Mouse (Mus musculus) intestine, embryonic 15.5 days (tissue): ENCODE data around the gene Ube2l3. TPM values are rescaled to one million over a fixed set of nuclear protein-coding genes. Genes with fewer than 3 reads are reported as not detected.
A peak's percentile ranks its signal among the peaks of the same experiment; 100 is the strongest.
"Not testable (repeated sequence)": the region's sequence is repeated elsewhere in the genome, so short reads cannot be mapped to it uniquely, and the experiment has no call there.

Experiments used
- ATAC-seq: fragments of 200-750 bp; cut with Nextera tagmentation; 2 replicates; pipeline ENCODE4 v1.8.0; 2017; ENCODE audit warnings: moderate TSS enrichment, moderate library complexity
- H3K27ac ChIP-seq: fragments of 300-500 bp; sonication (generic); 2 replicates; pipeline ENCODE4 v1.5.1; 2015; ENCODE audit warnings: mild to moderate bottlenecking, inconsistent platforms
- H3K27me3 ChIP-seq: fragments of 300-500 bp; sonication (generic); replicated peaks from 2 replicates; pipeline ENCODE4 v1.6.1; 2015; ENCODE audit warnings: inconsistent platforms
- H3K36me3 ChIP-seq: fragments of 300-500 bp; sonication (generic); 2 replicates; pipeline ENCODE4 v1.6.1; 2015; ENCODE audit warnings: inconsistent platforms
- H3K4me1 ChIP-seq: fragments of 300-500 bp; sonication (generic); replicated peaks from 2 replicates; pipeline ENCODE4 v1.6.1; 2015; ENCODE audit warnings: inconsistent platforms
- H3K4me2 ChIP-seq: fragments of 300-500 bp; sonication (generic); replicated peaks from 2 replicates; pipeline ENCODE4 v1.6.1; 2015; ENCODE audit warnings: mild to moderate bottlenecking, inconsistent platforms
- H3K4me3 ChIP-seq: fragments of 300-500 bp; sonication (generic); replicated peaks from 2 replicates; pipeline ENCODE4 v1.5.1; 2015; ENCODE audit warnings: inconsistent platforms
- H3K9ac ChIP-seq: fragments of 300-500 bp; sonication (generic); 2 replicates; pipeline ENCODE4 v1.6.1; 2015; ENCODE audit warnings: inconsistent platforms
- H3K9me3 ChIP-seq: fragments of 300-500 bp; sonication (generic); 2 replicates; pipeline ENCODE4 v1.6.1; 2016; ENCODE audit warnings: inconsistent platforms
- WGBS: fragments of 180-500 bp; shearing (Covaris S2); methylation state at CpG from one replicate; pipeline ENCODE4 v1.1.7; 2015; 5-methylcytosine and 5-hydroxymethylcytosine counted together
- polyA plus RNA-seq: library from polyadenylated mRNA; unstranded; fragments of >200 nt; fragmentation: Nextera tagmentation; extraction: Ambion mirVana; gene quantifications from 2 replicates; pipeline ENCODE4 v1.2.1, GENCODE M21; 2015

Gene Ube2l3
- polyA plus RNA-seq, 1 experiment from 2014 or later = 386 TPM

DNA sequence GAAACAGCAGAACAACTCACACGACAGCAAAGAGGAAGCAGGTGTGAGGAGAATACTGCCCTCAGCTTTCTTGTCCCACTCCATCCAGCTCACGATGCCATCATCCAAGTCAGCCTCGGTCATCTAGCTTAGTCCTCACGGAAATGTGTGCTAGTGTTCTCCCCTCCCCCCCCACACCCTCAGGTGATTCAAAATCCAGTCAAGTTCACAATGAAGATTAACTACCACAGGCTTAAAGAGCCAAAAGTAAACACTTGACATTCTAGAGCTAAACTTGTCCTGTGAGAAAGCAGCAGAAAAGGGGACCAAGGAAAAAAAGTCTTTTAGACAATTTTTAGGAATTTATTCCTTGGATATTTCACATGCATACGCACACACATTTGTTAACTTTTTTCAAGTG is 34.4 kb downstream of the Ube2l3 start:
- WGBS = 79% methylated on average over 5 of the region's 5 CpGs
- Histone ChIP-seq H3K27ac (no peak overlapping the region), H3K36me3 (peaks cover 18% of the 10 kb centered on the region), H3K4me3 (no peak overlapping the region), H3K4me1 (no peaks in the 10 kb centered on the region), H3K27me3 (no peaks in the 10 kb centered on the region), H3K4me2 (no peak overlapping the region), H3K9ac (no peak overlapping the region), H3K9me3 (no peaks in the 10 kb centered on the region)
- ATAC-seq = no peak

DNA sequence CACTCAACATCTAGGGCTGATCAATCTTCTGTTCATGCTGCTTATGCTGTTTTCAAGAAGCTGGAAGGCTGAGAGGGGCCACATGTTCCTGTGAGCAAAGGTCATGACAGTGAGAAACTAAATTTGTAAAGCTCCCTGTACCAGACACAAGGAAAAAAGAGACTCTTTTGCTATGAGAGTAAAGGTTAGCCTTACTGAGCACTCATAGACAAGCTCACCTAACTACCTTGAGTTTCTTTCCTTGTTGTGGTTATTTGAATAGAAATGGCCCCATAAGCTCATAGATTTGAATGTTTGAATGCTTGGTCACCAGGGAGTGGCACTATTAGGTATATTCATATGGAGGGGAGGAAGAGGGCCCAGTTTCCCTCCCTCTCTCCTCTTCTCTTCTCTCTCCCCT is 35.3 kb downstream of the Ube2l3 start:
- H3K36me3 ChIP-seq = peaks cover 12% of the 10 kb centered on the region
- no peak overlapping the region for H3K4me2 ChIP-seq
- H3K9me3 ChIP-seq = no peaks in the 10 kb centered on the region
- H3K9ac ChIP-seq = no peak overlapping the region
- no peaks in the 10 kb centered on the region for H3K4me1 ChIP-seq
- H3K27me3 ChIP-seq = no peaks in the 10 kb centered on the region
- peak overlapping the region; percentile 49; the same call in 1 of the 2 replicates for H3K27ac ChIP-seq
- H3K4me3 ChIP-seq = no peak overlapping the region
- ATAC-seq = peak; percentile 71

DNA sequence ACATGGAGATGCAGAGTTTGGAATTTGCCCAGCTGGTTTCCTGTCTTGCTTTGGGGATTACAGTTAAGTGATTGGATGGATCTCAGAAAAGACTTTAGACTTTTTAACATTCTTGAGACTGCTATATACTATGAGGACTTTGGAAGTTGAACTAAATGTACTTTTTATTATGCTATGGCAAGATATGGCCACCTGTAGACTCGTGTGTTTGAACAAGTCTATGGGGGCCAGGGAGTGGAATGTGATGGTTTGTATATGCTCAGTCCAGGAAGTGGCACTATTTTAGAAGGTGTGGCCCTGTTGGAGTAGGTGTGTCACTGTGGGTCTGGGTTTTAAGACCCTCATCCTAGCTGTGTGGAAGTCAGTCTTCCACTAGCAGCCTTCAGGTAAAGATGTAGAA is 37.0 kb downstream of the Ube2l3 start:
- H3K27me3 ChIP-seq, H3K4me2 ChIP-seq, H3K9me3 ChIP-seq, H3K9ac ChIP-seq, H3K4me1 ChIP-seq, H3K4me3 ChIP-seq: not testable (repeated sequence)
- ATAC-seq = peak; percentile 84
- Histone ChIP-seq H3K27ac (0 out of 2 replicates have a peak overlapping the region, but pooled peaks have one; percentile 33), H3K36me3 (peaks cover 12% of the 10 kb centered on the region)
- WGBS = 68% methylated on average over 1 of the region's 1 CpGs

DNA sequence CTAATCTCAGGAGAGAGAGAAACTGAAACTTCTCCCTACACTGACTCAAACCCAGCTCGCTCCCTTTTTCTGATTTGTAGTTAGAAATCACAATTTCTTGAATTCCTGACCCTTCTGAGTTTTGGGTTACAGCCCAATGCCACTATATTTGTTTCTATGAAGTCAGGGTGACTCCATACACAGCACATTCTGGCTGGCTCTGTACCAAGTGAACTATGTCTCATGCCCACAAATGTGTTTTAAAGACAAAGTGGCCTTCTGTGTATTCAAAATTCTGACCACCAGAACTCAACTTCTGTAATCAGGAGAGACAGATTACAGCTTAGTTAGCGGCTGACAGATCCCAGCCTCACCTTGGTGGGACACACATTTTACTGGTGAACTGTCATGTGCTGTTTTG is 48.1 kb downstream of the Ube2l3 start:
- H3K4me1 ChIP-seq = no peaks in the 10 kb centered on the region
- peaks cover 18% of the 10 kb centered on the region for H3K36me3 ChIP-seq
- no peaks in the 10 kb centered on the region for H3K9me3 ChIP-seq
- WGBS = 88% methylated on average over 2 of the region's 2 CpGs
- H3K4me3 ChIP-seq = no peak overlapping the region
- H3K27ac ChIP-seq = no peak overlapping the region
- H3K4me2 ChIP-seq = no peak overlapping the region
- no peak for ATAC-seq
- H3K9ac ChIP-seq = no peak overlapping the region
- no peaks in the 10 kb centered on the region for H3K27me3 ChIP-seq

DNA sequence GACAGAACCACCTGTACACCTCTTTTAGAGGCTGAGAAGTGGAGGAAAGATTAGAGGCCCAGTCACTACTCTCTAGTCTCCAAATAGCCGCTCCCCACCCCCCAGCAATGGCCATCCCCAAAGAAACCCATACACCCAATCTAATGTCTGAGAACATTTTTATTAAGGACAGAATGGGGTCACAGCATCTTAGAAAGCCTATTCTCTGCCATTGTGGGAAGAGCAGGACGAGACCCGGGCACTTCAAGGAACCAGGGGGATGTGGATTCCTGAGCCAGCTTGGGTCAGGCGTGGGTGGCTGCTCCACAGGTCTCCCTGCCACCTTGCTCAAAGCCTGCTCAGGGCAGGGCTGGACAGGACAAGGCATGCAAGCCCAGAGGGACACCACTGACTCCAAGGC is 50.6 kb downstream of the Ube2l3 start:
- no peak for ATAC-seq
- Histone ChIP-seq H3K4me2 (no peak overlapping the region), H3K4me3 (no peak overlapping the region), H3K4me1 (peaks cover 15% of the 10 kb centered on the region), H3K27ac (0 out of 2 replicates have a peak overlapping the region, but pooled peaks have one; percentile 78), H3K9me3 (no peaks in the 10 kb centered on the region), H3K36me3 (peaks cover 6% of the 10 kb centered on the region; the same call in 1 of the 2 replicates), H3K9ac (no peak overlapping the region), H3K27me3 (no peaks in the 10 kb centered on the region)
- 95% methylated on average over 4 of the region's 4 CpGs for WGBS

DNA sequence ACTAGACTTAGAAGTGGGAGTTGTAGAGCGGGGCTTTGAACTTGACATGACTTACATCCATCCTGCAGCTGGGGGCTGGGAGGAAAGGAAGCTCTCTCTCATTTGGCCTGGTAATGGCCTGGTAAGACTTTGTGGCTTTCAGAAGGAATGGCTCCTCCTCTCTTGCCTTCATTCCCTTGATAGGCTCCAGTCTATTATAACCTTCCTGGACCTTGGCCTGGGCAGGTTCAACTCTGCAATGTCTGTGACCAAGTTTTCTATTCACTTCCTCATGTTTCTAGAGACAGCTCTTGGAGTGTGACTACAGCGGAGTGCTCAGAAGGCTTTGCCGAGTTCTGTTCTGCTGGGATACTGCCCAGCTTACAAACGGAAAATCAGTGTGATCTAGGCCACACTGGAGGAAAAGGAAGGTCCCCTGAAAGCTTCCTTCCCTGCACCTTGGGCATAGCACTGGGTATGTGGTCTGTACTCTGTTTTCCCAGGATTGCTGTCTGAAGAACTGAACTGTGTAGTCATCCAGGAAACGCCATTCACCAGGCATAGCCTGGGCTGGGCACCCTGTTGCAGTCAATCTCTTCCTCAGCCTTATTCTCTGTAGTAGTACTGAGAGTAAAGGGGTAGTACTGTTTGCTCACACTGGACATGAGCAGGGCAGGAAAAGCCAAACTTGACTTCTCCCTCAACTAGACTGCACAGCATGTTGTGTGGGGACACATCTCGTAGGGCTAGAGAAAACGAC is 51.8 kb downstream of the Ube2l3 start:
- no peak overlapping the region for H3K9ac ChIP-seq
- peak overlapping the region; percentile 10; the same call in 1 of the 2 replicates for H3K4me2 ChIP-seq
- H3K4me1 ChIP-seq = peaks cover 17% of the 10 kb centered on the region
- H3K4me3 ChIP-seq = no peak overlapping the region
- 75% methylated on average over 7 of the region's 7 CpGs for WGBS
- peak overlapping the region; percentile 78 for H3K27ac ChIP-seq
- no peaks in the 10 kb centered on the region for H3K9me3 ChIP-seq
- peak; percentile 73 for ATAC-seq
- H3K27me3 ChIP-seq = no peaks in the 10 kb centered on the region
- H3K36me3 ChIP-seq = peaks cover 6% of the 10 kb centered on the region; the same call in 1 of the 2 replicates

DNA sequence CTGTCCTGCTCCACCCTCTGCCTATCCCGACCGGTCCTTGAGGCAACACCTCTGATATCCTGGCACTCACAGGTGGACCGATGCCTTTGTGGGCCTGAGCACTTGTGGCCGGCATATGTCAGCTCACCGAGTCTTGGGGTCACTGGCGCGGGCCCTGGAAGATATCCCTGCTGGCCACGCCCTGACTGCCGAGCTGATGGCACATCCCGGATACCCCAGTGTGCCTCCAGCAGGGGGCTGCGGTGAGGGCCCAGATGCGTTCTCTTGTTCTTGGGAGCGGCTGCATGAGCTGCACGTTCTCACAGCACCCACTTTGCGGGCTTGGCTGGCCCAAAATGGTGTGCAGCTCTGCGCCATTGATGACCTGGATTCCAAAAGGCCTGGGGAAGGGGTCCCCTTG is 54.4 kb downstream of the Ube2l3 start:
- Histone ChIP-seq H3K9me3 (no peaks in the 10 kb centered on the region), H3K4me3 (peak overlapping the region; percentile 64), H3K27ac (peak overlapping the region; percentile 27; the same call in 1 of the 2 replicates), H3K4me2 (peak overlapping the region; percentile 94), H3K36me3 (0 out of 2 replicates have a peak, but pooled peaks cover 2% of the 10 kb centered on the region), H3K4me1 (peaks cover 17% of the 10 kb centered on the region), H3K9ac (peak overlapping the region; percentile 57), H3K27me3 (no peaks in the 10 kb centered on the region)
- ATAC-seq = peak; percentile 26
- whole genome bisulfite sequencing = 9% methylated on average over 16 of the region's 16 CpGs

DNA sequence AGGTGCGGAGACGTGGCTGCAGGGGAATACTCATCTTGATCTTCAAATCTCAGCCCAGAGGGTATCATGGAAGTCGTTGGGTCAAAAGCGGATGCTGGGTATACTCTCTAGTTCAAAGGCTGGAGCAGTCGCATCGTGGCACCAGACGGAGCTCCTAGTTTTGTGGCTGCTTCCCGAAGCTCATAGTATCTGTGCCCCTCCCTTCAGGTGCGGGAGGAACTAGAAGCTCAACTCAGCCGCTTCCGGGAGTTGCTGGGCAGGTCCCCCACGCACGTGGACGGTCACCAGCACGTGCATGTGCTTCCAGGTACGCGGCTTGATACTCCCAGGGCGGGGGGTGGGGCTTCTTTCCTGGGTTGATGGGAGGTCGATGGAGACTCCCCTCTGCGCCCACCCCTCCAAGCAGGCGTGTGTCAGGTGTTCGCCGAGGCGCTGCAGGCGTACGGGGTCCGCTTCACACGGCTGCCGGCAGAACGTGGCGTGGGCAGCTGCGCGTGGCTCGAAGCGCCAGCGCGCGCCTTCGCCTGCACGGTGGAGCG is 55.0 kb downstream of the Ube2l3 start:
- Histone ChIP-seq H3K9me3 (no peaks in the 10 kb centered on the region), H3K27ac (peak overlapping the region; percentile 75), H3K36me3 (no peaks in the 10 kb centered on the region), H3K4me3 (peak overlapping the region; percentile 64), H3K4me2 (peak overlapping the region; percentile 94), H3K9ac (peak overlapping the region; percentile 57), H3K4me1 (peaks cover 17% of the 10 kb centered on the region), H3K27me3 (no peaks in the 10 kb centered on the region)
- peak; percentile 50 for ATAC-seq
- WGBS = under 1% methylated on average over 41 of the region's 41 CpGs

DNA sequence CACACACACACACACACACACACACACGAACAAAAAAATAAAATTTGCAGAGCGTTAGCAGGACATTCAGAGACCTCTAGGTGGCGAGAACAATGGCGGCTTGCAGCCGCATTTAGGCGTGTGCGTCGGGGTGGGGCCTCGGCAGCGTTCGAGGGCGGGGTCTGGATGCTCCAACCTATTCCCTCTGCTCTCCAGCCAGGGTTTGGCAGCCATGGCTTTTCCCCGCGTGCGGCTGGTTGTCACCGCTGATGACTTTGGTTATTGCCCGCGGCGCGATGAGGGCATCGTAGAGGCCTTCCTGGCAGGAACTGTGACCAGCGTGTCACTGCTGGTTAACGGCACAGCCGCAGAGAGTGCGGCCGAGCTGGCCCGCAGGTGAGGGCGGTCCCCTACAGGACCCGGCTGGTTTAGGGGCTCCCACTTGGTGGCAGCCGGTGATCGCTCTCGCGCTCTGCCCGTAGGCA is 55.6 kb downstream of the Ube2l3 start, which contains the start of gene Ccdc116:
Gene Ccdc116, minus strand, starts transcription at position 458 of the 464 bp plus-strand sequence.
- Histone ChIP-seq H3K27me3 (no peaks in the 10 kb centered on the region), H3K4me2 (peak within 1 kb of the TSS; percentile 94), H3K36me3 (no peaks in the 10 kb centered on the region), H3K9ac (peak within 1 kb of the TSS; percentile 57), H3K9me3 (no peaks in the 10 kb centered on the region), H3K4me3 (peak within 1 kb of the TSS; percentile 64), H3K4me1 (peaks cover 17% of the 10 kb centered on the region), H3K27ac (peak within 1 kb of the TSS; percentile 75)
- peak; percentile 79 for ATAC-seq
- under 1% methylated on average over 34 of the region's 34 CpGs for WGBS

DNA sequence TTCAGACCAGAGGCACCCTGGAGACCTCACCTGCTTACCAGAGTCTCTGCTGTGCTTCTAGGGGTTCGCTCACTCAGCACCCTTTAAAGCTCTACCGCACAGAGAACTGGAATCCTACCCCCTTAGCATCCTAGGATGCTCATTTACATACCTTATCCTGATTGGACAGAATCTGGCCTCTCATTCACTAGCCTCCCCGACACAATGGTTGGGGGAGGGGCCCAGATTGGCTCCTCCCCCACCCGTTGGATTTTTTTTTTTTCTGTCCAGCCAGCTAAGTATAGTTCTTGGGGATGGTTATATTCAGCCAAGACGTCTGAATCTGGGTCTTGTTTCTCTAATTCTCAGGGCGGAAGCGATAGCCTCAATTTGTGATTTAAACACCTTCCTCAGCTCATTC is 58.1 kb downstream of the Ube2l3 start, which contains the start of gene Ydjc:
Gene Ydjc, plus strand, starts transcription at position 283 of the 400 bp plus-strand sequence.
- no peak within 1 kb of the TSS for H3K4me2 ChIP-seq
- no peak for ATAC-seq
- H3K27me3 ChIP-seq = no peaks in the 10 kb centered on the region
- WGBS = 26% methylated on average over 7 of the region's 7 CpGs
- H3K9me3 ChIP-seq = no peaks in the 10 kb centered on the region
- no peak within 1 kb of the TSS for H3K9ac ChIP-seq
- H3K36me3 ChIP-seq = no peaks in the 10 kb centered on the region
- no peak within 1 kb of the TSS for H3K27ac ChIP-seq
- H3K4me1 ChIP-seq = peaks cover 17% of the 10 kb centered on the region
- H3K4me3 ChIP-seq = no peak within 1 kb of the TSS

DNA sequence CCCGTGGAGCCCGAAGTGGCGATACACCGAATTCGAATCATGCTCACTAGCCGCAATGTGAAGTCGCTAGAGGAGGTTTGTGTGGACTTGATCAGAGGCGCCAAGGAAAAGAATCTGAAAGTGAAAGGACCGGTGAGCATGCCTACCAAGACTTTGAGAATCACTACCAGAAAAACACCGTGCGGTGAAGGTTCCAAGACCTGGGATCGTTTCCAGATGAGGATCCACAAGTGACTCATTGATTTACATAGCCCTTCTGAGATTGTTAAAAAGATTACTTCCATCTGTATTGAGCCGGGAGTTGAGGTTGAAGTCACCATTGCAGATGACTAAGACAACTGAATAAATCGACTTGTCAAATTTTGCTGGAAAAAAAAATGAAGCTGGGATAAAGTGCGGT is 65.1 kb downstream of the Ube2l3 start:
- ATAC-seq = no peak

DNA sequence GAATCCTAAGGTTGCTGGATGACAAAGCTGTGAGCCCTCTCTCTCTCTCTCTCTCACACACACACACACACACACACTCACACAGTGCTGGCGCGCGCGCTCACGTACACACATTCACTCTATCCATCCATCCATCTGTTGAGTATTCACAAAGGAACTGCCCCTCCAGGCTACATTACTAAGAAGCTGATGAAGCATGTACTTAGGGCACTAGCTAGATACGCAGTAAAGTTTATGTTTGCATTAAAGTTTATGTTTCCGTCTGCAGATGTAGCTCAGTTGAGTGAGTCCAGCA is 69.6 kb downstream of the Ube2l3 start:
- ATAC-seq = no peak
- Histone ChIP-seq H3K4me2 (peak overlapping the region; percentile 95), H3K4me1 (peaks cover 9% of the 10 kb centered on the region), H3K27me3 (no peaks in the 10 kb centered on the region), H3K9ac (peak overlapping the region; percentile 31; the same call in 1 of the 2 replicates), H3K4me3 (peak overlapping the region; percentile 79), H3K36me3 (no peaks in the 10 kb centered on the region), H3K9me3 (no peaks in the 10 kb centered on the region), H3K27ac (no peak overlapping the region)
- 18% methylated on average over 7 of the region's 7 CpGs for WGBS

More for the DNA sequence above, 65.1 kb downstream of the Ube2l3 start:
- H3K4me2 ChIP-seq = no peak overlapping the region
- 0 out of 2 replicates have a peak, but pooled peaks cover 4% of the 10 kb centered on the region for H3K4me1 ChIP-seq
- no peaks in the 10 kb centered on the region for H3K27me3 ChIP-seq
- H3K27ac ChIP-seq = no peak overlapping the region
- WGBS = 84% methylated on average over 15 of the region's 15 CpGs
- no peak overlapping the region for H3K9ac ChIP-seq
- no peaks in the 10 kb centered on the region for H3K9me3 ChIP-seq
- no peaks in the 10 kb centered on the region for H3K36me3 ChIP-seq
- no peak overlapping the region for H3K4me3 ChIP-seq
